In the genomic region with DNA sequence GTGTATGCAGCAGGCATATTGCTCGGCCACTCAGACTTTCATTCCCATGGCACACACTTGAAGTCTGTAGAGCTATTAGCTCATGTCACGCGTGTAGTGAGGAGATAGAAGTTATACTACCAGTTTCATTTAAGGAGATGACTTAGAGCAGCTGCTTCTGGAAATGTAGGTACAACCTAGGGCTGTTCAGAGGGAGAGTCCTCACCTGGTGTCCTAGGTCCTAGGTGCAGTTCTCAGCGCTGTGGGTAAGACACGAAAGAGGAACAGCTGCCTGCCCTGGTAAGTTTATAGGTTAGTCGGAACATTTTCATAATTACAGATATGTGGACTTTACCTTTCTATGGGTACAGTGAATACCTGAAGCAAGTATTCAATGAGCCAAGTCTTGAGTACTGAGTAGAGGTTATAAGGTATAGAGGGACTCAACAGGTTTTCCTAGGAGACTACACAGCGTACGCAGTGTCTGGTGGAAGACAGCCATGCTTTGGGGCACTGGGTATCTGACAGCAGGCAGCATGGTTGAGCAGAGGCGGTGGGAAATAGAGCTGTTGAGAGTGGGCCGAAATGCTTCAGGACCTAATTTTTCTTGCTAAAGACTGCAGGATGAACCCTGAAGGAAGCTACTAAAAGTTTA, we compare ENCODE assay signal across 18 mouse cellular contexts. TPM values are rescaled to one million over a fixed set of nuclear protein-coding genes. Genes with fewer than 3 reads are reported as not detected.
"Had no signal": no experiment of that assay in that cellular context is flagged by ENCODE, and none has a peak within 500 bp of the region (broad histone marks: within the 10 kb centered on the region; RNA-seq: fewer than 3 reads in every experiment).

No protein-coding gene starts in this region.

- H3K4me2 ChIP-seq: lung, embryonic 14.5 days; midbrain, embryonic 12.5 days; neural tube, embryonic 13.5 days; neural tube, embryonic 15.5 days had no signal

- DNase-seq: lung, adult 18-20 months; lung, embryonic 14.5 days; lung, postnatal 10 days; lung, postnatal 4 days; midbrain, embryonic 14.5 days; right cerebral cortex, postnatal 14 days; spleen, adult 18-20 months; thymus, adult 18-20 months; thymus, postnatal 14 days; thymus, postnatal 36 days had no signal

- H3K27ac ChIP-seq: midbrain, embryonic 10.5 days; midbrain, embryonic 12.5 days; neural tube, embryonic 13.5 days; neural tube, embryonic 15.5 days had no signal

- H3K27me3 ChIP-seq: midbrain, embryonic 12.5 days; neural tube, embryonic 13.5 days; neural tube, embryonic 15.5 days had no signal

- H3K9ac ChIP-seq: lung, embryonic 14.5 days; midbrain, embryonic 12.5 days; neural tube, embryonic 13.5 days; neural tube, embryonic 15.5 days had no signal

- H3K36me3 ChIP-seq: midbrain, embryonic 10.5 days; midbrain, embryonic 12.5 days; neural tube, embryonic 13.5 days; neural tube, embryonic 15.5 days had no signal

- ATAC-seq: midbrain, embryonic 16.5 days had no signal

- H3K9me3 ChIP-seq: midbrain, embryonic 10.5 days; midbrain, embryonic 12.5 days; neural tube, embryonic 13.5 days; neural tube, embryonic 15.5 days had no signal

- H3K4me1 ChIP-seq: midbrain, embryonic 12.5 days; neural tube, embryonic 13.5 days; neural tube, embryonic 15.5 days had no signal

- H3K4me3 ChIP-seq: midbrain, embryonic 10.5 days; midbrain, embryonic 12.5 days; myocyte; neural tube, embryonic 13.5 days; neural tube, embryonic 15.5 days had no signal

RNA-seq across cellular contexts. Expression of gene Pde3a, which starts 43.9 kb away (rescaled TPM):
- total RNA-seq: megakaryocyte, adult 5-6 weeks; megakaryocyte-erythroid progenitor cell, adult 5-6 weeks had no signal
- polyA plus RNA-seq: myocyte had no signal
